Mouse (Mus musculus) liver, adult 2 months (tissue): Measurements from ENCODE around the gene Psma1. TPM values are rescaled to one million over a fixed set of nuclear protein-coding genes. Genes with fewer than 3 reads are reported as not detected.

Source experiments
- DNase-seq: peaks from one replicate; pipeline ENCODE4 v3.0.0-alpha.2; 2011; ENCODE audit warnings: low read depth, low spot score; ENCODE audit errors: extremely low read depth
- H3K27ac ChIP-seq: fragments of 200-500 bp; replicated peaks from 2 replicates; pipeline ENCODE4 v1.5.1; 2012; ENCODE audit warnings: low read depth, mild to moderate bottlenecking, control low read depth, inconsistent platforms, low read length; ENCODE audit not compliant: insufficient read depth
- H3K27me3 ChIP-seq: fragments of 200-500 bp; 2 replicates; pipeline ENCODE4 v1.6.1; 2012; ENCODE audit warnings: mild to moderate bottlenecking, moderate library complexity, low read length, inconsistent platforms; ENCODE audit not compliant: control insufficient read depth, insufficient read depth
- H3K36me3 ChIP-seq: fragments of 200-500 bp; 2 replicates; pipeline ENCODE4 v1.6.1; 2012; ENCODE audit warnings: low read length, inconsistent platforms; ENCODE audit not compliant: control insufficient read depth, insufficient read depth
- H3K4me1 ChIP-seq: fragments of 200-500 bp; 2 replicates; pipeline ENCODE4 v1.6.1; 2011; ENCODE audit warnings: low read length; ENCODE audit not compliant: control insufficient read depth, insufficient read depth
- H3K4me3 ChIP-seq: fragments of 200-500 bp; 2 replicates; pipeline ENCODE4 v1.5.1; 2011; ENCODE audit warnings: low read depth, mild to moderate bottlenecking, control low read depth, low read length, moderate library complexity; ENCODE audit not compliant: insufficient read depth
- H3K79me2 ChIP-seq: fragments of 200-500 bp; 2 replicates; pipeline ENCODE4 v1.6.1; 2012; ENCODE audit warnings: inconsistent platforms, mild to moderate bottlenecking, low read length, moderate library complexity; ENCODE audit not compliant: control insufficient read depth, insufficient read depth
- H3K9ac ChIP-seq: fragments of 200-500 bp; 2 replicates; pipeline ENCODE4 v1.6.1; 2012; ENCODE audit warnings: low read depth, mild to moderate bottlenecking, control low read depth, inconsistent platforms, low read length
- CTCF ChIP-seq: fragments of 200-500 bp; IDR thresholded peaks from 2 replicates; pipeline ENCODE4 v1.5.1; 2011; ENCODE audit warnings: low read depth, low read length, control low read depth
- POLR2A ChIP-seq: fragments of 200-500 bp; IDR thresholded peaks from 2 replicates; pipeline ENCODE4 v1.6.1; 2011; ENCODE audit warnings: low read length, control low read depth; ENCODE audit not compliant: insufficient read depth; ENCODE audit errors: extremely low read depth
- WGBS: fragments of 180-500 bp; shearing (Covaris S2); methylation state at CpG from one replicate; pipeline ENCODE4 v1.1.7; 2018; 5-methylcytosine and 5-hydroxymethylcytosine counted together
- polyA plus RNA-seq: library from polyadenylated mRNA; depleted of rRNA; stranded (reverse); fragments of >200 nt; gene quantifications from 2 replicates; pipeline ENCODE4 v1.2.3, GENCODE M21; 2012
- total RNA-seq: library from RNA; depleted of rRNA; stranded (reverse); fragments of >200 nt; gene quantifications from 2 replicates; pipeline ENCODE4 v1.2.3, GENCODE M21; 2014

Gene Psma1
- total and polyA plus RNA-seq, 2 experiments = 88.9 to 194 TPM

GRCm38 (mm10) chr7:114290078-114290506 lies 14.2 kb upstream of the Psma1 start:
- 51% methylated on average over 5 of the region's 5 CpGs for WGBS
- no peaks in the 10 kb centered on the region for H3K36me3 ChIP-seq
- no peaks in the 10 kb centered on the region for H3K79me2 ChIP-seq
- no peak overlapping the region for H3K27ac ChIP-seq
- TF ChIP-seq CTCF (no peak), POLR2A (no peak)
- no peak overlapping the region for H3K9ac ChIP-seq
- H3K4me1 ChIP-seq = peaks cover 5% of the 10 kb centered on the region; the same call in 1 of the 2 replicates
- peak; percentile 62 for DNase-seq
- H3K4me3 ChIP-seq = no peak overlapping the region
- no peaks in the 10 kb centered on the region for H3K27me3 ChIP-seq

- no peak overlapping the region for H3K4me3 ChIP-seq
- WGBS = 90% methylated on average over 14 of the region's 14 CpGs
- no peak for DNase-seq
- H3K9ac ChIP-seq = no peak overlapping the region
- H3K79me2 ChIP-seq = no peaks in the 10 kb centered on the region
- no peaks in the 10 kb centered on the region for H3K4me1 ChIP-seq
- H3K27ac ChIP-seq = no peak overlapping the region
- H3K36me3 ChIP-seq = no peaks in the 10 kb centered on the region
- TF ChIP-seq POLR2A (no peak), CTCF (no peak)
- no peaks in the 10 kb centered on the region for H3K27me3 ChIP-seq
Observed at GRCm38 (mm10) chr7:114284296-114284910, 8.5 kb upstream of the Psma1 start.

DNA sequence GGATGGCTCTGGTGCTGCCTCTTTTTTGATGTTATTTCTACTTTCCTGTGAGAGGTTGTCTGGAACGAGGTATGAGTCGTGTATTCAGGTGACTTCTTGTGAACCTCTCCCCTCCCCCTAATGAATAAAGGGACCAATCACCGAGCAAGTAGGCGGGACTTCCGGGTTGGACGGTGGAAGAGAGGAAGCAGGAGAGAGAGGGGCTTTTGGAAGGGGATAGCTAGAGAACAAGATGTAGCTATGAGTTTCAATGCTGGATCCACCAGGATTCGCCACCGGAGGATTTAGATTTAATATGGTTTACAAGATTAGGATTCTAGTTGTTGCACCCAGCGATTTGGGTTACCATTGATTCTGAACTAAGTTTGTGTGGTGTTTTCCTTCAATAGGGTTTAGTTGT lies 7.1 kb upstream of the Psma1 start:
- Histone ChIP-seq H3K36me3 (no peaks in the 10 kb centered on the region), H3K9ac (no peak overlapping the region), H3K27me3 (no peaks in the 10 kb centered on the region), H3K4me3 (no peak overlapping the region), H3K27ac (no peak overlapping the region), H3K79me2 (no peaks in the 10 kb centered on the region), H3K4me1 (no peaks in the 10 kb centered on the region)
- WGBS = 89% methylated on average over 9 of the region's 9 CpGs
- DNase-seq = no peak
- no peak for TF ChIP-seq CTCF
- TF ChIP-seq POLR2A = no peak

DNA sequence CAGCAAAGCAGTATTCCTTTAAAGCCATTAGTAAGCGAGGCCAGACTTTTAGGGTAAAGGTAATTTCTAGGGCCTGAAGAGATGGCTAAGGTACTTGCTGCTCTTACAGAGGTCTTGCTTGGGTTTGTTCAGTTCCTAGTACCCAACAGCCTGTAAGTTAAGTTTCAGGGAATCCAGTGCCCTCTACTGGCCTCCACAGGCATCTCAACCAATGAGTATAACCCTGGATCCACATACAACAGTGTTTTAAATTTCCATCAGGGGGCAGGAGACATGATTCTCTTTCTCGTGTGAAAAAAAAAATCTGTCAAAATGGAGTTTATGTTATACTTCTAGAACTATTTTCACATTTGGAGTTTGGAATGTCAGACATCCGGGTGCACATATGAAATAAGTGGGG lies 5.8 kb upstream of the Psma1 start:
- 67% methylated on average over 3 of the region's 3 CpGs for WGBS
- H3K36me3 ChIP-seq = no peaks in the 10 kb centered on the region
- TF ChIP-seq POLR2A (no peak), CTCF (peak; percentile 21; the same call in 1 of the 2 replicates)
- no peak overlapping the region for H3K9ac ChIP-seq
- no peaks in the 10 kb centered on the region for H3K4me1 ChIP-seq
- no peak overlapping the region for H3K4me3 ChIP-seq
- no peak overlapping the region for H3K27ac ChIP-seq
- DNase-seq = peak; percentile 60
- H3K27me3 ChIP-seq = no peaks in the 10 kb centered on the region
- H3K79me2 ChIP-seq = no peaks in the 10 kb centered on the region

DNA sequence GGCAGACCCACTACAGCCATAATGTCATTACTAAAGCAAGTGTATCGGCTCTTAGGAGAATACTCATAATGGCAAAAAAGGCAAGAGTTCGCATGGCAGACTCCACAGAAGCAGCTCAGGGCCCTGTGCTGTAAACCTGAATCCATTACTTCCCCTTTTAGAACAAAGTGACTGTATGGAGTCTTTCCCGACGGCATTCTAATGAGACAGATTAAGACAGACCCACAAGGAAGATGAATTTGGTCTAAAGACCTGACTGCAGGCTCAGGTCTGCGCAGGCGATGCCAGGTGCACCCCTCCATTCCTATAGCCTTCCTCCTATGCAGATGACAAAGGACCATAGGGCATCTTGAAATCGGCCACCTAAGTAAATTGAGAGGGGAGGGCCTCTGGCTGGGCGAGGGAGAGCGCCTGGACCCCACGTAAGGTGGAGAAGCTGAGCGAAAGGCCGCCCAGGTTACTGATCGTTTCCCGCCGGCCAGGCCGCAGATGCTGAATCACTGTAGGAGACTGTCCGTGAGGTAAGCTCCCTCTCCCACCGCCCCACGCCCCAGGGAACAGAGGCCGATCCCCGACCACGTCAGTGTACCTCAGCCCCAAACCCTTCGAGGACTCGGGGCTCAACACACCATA lies 430 bp downstream of the Psma1 start:
- peak overlapping the region; percentile 96 for H3K4me3 ChIP-seq
- no peak for TF ChIP-seq POLR2A
- TF ChIP-seq CTCF = no peak
- peak overlapping the region; percentile 86 for H3K27ac ChIP-seq
- peak overlapping the region; percentile 96 for H3K9ac ChIP-seq
- no peak for DNase-seq
- peaks cover 9% of the 10 kb centered on the region; the same call in 1 of the 2 replicates for H3K79me2 ChIP-seq
- H3K27me3 ChIP-seq = no peaks in the 10 kb centered on the region
- H3K36me3 ChIP-seq = peaks cover 27% of the 10 kb centered on the region
- 1% methylated on average over 24 of the region's 24 CpGs for WGBS
- H3K4me1 ChIP-seq = peaks cover 4% of the 10 kb centered on the region; the same call in 1 of the 2 replicates

DNA sequence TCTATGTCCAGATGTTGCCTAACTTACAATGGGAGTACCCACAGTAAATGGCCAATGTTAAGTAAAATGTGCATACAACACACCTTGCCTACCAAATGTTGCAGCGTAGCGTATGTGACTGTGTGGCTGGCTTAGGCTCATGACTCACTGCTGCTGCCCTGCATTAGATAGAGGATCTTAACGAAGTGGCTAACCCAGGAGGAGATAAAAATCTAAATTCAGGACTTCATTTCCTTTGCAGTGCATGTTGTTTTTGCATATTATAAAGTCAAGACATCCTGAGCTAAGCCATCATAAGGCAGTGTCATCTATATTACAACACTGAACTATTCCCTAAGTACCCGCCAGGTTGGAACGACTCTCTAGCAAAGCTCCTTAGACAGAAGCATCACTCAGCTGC lies 7.5 kb downstream of the Psma1 start:
- H3K27me3 ChIP-seq = no peaks in the 10 kb centered on the region
- no peak for DNase-seq
- 93% methylated on average over 5 of the region's 5 CpGs for WGBS
- H3K9ac ChIP-seq = no peak overlapping the region
- no peaks in the 10 kb centered on the region for H3K79me2 ChIP-seq
- no peak overlapping the region for H3K4me3 ChIP-seq
- TF ChIP-seq CTCF = no peak
- no peak overlapping the region for H3K27ac ChIP-seq
- H3K36me3 ChIP-seq = peaks cover 76% of the 10 kb centered on the region
- no peaks in the 10 kb centered on the region for H3K4me1 ChIP-seq
